Mouse (Mus musculus): ENCODE measurements around the gene Mtf1. TPM values are rescaled to one million over a fixed set of nuclear protein-coding genes. Genes with fewer than 3 reads are reported as not detected.
A peak's percentile ranks its signal among the peaks of the same experiment; 100 is the strongest.

Gene Mtf1
- total RNA-seq, 2 experiments from 2014 or later: 22.8 to 24.5 TPM

GRCm38 (mm10) chr4:124796913-124797312 is 5.0 kb upstream of the Mtf1 start:
- ATAC-seq (ENCODE audit: poor library complexity, severe bottlenecking): no peak

GRCm38 (mm10) chr4:124802309-124803260 is 681 bp downstream of the Mtf1 start:
- peak; percentile 94 for ATAC-seq (ENCODE audit: poor library complexity, severe bottlenecking)

GRCm38 (mm10) chr4:124803406-124803805 is 1.5 kb downstream of the Mtf1 start:
- no peak for ATAC-seq (ENCODE audit: poor library complexity, severe bottlenecking)

GRCm38 (mm10) chr4:124808511-124808910 is 6.6 kb downstream of the Mtf1 start:
- ATAC-seq (ENCODE audit: poor library complexity, severe bottlenecking): no peak

GRCm38 (mm10) chr4:124809136-124809883 is 7.4 kb downstream of the Mtf1 start:
- ATAC-seq (ENCODE audit: poor library complexity, severe bottlenecking): peak; percentile 38

GRCm38 (mm10) chr4:124810056-124810455 is 8.2 kb downstream of the Mtf1 start:
- ATAC-seq (ENCODE audit: poor library complexity, severe bottlenecking): no peak

- no peak for ATAC-seq (ENCODE audit: poor library complexity, severe bottlenecking)
Observed at GRCm38 (mm10) chr4:124811347-124811975, 9.6 kb downstream of the Mtf1 start.

GRCm38 (mm10) chr4:124815901-124816300 is 14.0 kb downstream of the Mtf1 start:
- no peak for ATAC-seq (ENCODE audit: poor library complexity, severe bottlenecking)

- peak; percentile 95 for ATAC-seq (ENCODE audit: poor library complexity, severe bottlenecking)
Observed at GRCm38 (mm10) chr4:124817803-124818202, 15.9 kb downstream of the Mtf1 start.

GRCm38 (mm10) chr4:124818832-124819231 is 16.9 kb downstream of the Mtf1 start:
- no peak for ATAC-seq (ENCODE audit: poor library complexity, severe bottlenecking)

- no peak for ATAC-seq (ENCODE audit: poor library complexity, severe bottlenecking)
Observed at GRCm38 (mm10) chr4:124824967-124825366, 23.1 kb downstream of the Mtf1 start.

- no peak for ATAC-seq (ENCODE audit: poor library complexity, severe bottlenecking)
Observed at GRCm38 (mm10) chr4:124825371-124825965, 23.6 kb downstream of the Mtf1 start.

GRCm38 (mm10) chr4:124829671-124830070 is 27.8 kb downstream of the Mtf1 start:
- no peak for ATAC-seq (ENCODE audit: poor library complexity, severe bottlenecking)

GRCm38 (mm10) chr4:124832796-124833195 is 30.9 kb downstream of the Mtf1 start:
- no peak for ATAC-seq (ENCODE audit: poor library complexity, severe bottlenecking)

GRCm38 (mm10) chr4:124838035-124838700 is 36.3 kb downstream of the Mtf1 start:
- no peak for ATAC-seq (ENCODE audit: poor library complexity, severe bottlenecking)

GRCm38 (mm10) chr4:124840998-124841397 is 39.1 kb downstream of the Mtf1 start:
- ATAC-seq (ENCODE audit: poor library complexity, severe bottlenecking): no peak

- ATAC-seq (ENCODE audit: poor library complexity, severe bottlenecking): peak; percentile 77
Observed at GRCm38 (mm10) chr4:124843493-124843892, 41.6 kb downstream of the Mtf1 start.

- peak; percentile 56 for ATAC-seq (ENCODE audit: poor library complexity, severe bottlenecking)
Observed at GRCm38 (mm10) chr4:124847573-124847972, 45.7 kb downstream of the Mtf1 start.

GRCm38 (mm10) chr4:124849631-124850260 is 47.8 kb downstream of the Mtf1 start:
- ATAC-seq (ENCODE audit: poor library complexity, severe bottlenecking): no peak
